Mouse (Mus musculus) T-helper 2 cell (primary cell): ENCODE data around the gene Zfp867.

ENCODE experiments used
- in situ Hi-C: fragments of 300-600 bp; cut with MboI, MseI; formaldehyde crosslinking; loops from one replicate; pipeline ENCODE4 v1.15.1; 2025; ENCODE audit warnings: high pct_unique_total_duplicates

The Zfp867 gene

DNA sequence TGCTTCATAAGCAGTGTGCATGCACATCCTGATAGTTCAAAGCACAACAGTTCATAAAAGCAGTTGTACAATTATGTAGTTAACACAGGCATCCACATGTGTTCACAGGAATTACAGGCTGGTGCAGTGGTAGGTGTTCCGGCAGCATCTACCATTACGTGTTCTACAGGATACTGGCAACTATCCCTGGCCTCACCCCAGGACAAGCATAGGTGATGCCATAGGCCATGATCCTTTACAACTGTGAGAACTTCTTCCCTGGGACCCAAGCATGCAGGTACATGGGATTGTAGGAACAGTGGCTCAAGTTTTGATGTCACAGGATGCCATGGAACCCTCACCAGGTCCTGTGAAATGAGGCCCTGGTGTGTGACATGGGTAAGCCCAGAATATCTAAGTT is 11.8 kb downstream of the Zfp867 start:
- in situ Hi-C loops: no loop called here

DNA sequence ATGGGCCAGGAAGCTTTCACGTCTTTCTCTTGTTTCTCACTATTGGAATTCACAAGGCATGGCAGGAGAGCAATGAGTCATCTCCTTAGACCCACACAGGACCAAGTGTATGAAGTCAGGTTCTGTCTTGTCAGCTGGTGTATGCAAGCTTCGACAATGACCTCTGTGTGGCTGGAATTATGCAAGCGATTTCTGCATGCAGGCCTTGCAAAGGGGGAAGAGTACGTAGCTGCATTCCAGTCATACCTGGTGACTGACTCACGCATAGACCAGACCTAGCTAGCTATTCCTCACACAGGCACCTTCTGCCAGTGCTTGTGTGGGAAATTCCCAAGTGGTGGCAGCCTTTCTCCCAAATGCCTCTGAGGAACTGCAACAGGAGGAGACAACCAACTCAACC is 13.3 kb downstream of the Zfp867 start:
- in situ Hi-C loops: no loop called here

GRCm38 (mm10) chr11:59456891-59457290 is 15.4 kb downstream of the Zfp867 start:
- in situ Hi-C loops: no loop called here

DNA sequence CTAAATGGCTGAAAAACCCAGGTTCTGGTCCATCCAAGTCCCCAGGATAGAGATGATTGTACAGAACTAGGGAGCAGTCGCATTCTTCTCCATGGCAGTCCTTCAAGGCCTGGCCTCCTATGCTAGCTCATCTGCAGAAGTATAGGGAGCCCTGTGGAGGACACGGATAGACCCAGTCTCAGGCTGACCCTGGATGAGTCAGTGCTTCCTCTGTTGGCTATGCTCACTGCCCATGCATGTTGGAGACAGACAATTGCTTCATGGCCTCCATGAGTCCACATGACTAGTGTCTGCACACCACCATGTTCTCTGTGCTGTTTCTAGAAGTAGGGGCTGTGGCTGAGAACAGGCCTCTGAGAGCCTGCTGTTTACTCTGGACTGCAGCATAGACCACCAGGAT is 15.9 kb downstream of the Zfp867 start:
- in situ Hi-C loops: no loop called here

DNA sequence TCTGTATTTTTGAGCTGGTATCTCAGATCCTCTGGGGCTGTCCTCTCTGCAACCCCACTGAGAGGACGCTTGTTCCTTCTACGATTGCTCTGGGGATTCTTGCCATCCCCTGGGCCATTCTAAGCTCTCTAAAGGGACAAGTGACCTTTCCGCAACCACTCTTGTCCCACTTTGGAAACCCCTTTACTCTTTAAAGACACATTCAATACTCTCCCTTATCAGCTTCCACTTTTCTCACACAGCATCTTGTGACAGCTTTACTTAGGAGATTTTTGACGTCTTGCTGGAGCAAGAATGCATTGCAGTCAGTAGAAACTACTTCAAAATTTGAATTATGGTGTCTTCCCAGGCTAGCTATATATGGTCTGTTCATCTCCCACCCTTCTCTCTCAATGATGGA is 21.2 kb downstream of the Zfp867 start, which contains the start of gene Snap47:
Gene Snap47 (minus strand): TSS at position 101 of the 400 bp plus-strand sequence.
- in situ Hi-C loops: no loop called here

DNA sequence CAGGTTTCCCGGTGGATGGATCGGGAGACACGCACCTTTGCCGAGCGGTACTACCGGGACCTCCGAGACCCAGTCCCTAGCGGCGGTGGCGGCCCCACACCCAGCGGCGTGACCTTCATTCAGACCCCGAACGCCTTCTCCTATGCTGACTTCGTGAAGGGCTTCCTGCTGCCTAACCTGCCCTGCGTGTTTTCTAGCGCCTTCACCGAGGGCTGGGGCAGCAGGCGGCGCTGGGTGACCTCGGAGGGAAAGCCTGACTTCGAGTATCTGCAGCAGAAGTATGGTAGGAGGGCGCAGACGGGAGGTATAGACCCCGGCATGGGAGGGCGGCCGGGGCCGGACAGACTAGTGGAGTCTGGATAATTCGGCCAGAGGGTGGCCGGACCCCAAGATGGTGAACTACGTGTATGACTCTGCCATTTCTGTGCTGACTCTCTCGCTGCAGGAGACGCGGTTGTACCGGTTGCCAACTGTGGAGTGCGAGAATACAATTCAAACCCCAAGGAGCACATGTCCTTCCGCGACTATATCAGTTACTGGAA is 22.0 kb downstream of the Zfp867 start:
- in situ Hi-C loops: no loop called here

GRCm38 (mm10) chr11:59449741-59450229 is 22.5 kb downstream of the Zfp867 start, which contains the start of gene Jmjd4:
Gene Jmjd4 (plus strand): TSS chr11:59450045.
- in situ Hi-C loops: no loop called here

GRCm38 (mm10) chr11:59443102-59443501 is 29.2 kb downstream of the Zfp867 start:
- in situ Hi-C loops: no loop called here

- in situ Hi-C loops: no loop called here
These were observed 34.3 kb downstream of the Zfp867 start for GRCm38 (mm10) chr11:59437954-59438353.

DNA sequence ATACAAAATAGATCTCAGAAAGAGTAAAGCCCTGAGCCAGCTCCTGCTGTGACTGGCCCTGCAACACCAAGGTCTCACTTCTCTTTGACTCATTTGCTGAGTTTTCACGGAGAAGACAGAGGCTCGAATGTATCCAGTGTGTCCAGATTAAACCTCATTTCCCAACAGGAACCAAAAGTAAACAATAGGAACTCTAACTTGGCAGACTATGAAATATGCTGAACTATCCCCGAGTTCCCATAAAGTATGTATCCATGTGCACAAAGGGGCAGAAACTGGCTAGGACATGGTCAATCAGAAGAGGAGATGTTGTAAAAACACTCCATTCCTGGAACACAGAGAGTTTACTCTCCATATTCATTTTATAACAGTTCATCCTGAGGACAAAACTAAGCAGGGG is 40.0 kb downstream of the Zfp867 start:
- in situ Hi-C loops: no loop called here

GRCm38 (mm10) chr11:59429959-59430358 is 42.3 kb downstream of the Zfp867 start:
- in situ Hi-C loops: no loop called here

DNA sequence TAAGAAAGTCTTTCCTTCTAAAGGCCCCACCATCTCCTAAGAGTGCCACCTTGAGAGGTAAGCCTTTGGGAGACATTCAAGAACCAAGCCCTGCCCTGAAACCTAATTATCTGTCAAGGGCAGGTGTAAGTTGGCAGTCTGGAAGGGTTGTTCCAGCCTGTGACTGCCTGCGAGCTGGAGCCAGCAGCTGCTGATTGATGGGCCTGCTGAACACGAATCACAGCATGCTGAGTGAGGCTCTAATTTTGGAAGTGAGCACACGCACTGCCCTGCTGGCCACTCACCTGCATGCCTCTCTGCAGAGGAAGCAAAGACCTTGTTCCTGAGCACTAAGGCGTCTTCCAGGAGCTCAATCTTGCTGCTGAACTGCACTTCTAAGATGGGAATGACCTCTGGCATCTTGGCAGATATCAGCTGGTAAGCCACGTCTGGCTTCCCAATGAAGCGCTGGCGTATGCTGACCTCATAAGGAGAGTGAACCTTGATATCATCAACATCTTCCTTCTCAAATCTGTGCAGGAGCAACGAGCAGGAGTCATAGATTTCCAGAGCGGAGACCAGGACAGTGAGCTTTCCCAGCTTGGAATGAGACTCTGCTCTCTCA is 44.1 kb downstream of the Zfp867 start:
- in situ Hi-C loops: no loop called here

- in situ Hi-C loops: no loop called here
These were observed 46.6 kb downstream of the Zfp867 start for GRCm38 (mm10) chr11:59425671-59426101.

- in situ Hi-C loops: no loop called here
These were observed 49.2 kb downstream of the Zfp867 start for GRCm38 (mm10) chr11:59423010-59423588.

DNA sequence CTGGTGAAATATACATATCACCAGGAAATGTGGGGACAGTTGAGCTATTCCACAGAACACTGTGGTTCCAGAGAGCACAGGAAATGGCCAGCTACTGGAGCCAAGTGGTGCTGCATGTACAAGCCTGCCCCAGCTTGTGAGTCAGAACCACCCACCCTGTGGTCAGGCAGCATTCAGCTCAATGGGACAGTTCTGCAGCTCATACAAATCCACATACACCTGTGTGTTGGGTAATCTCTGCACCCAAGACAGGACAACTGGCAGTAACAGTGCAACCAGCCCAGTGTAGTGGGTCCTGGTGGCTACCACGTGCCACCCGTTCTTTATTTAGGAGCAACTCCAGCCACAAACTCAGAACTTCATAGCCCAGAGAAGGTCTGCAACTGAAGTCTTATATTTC is 50.3 kb downstream of the Zfp867 start:
- in situ Hi-C loops: no loop called here

- in situ Hi-C loops: no loop called here
These were observed 50.8 kb downstream of the Zfp867 start for GRCm38 (mm10) chr11:59421436-59421835.

GRCm38 (mm10) chr11:59418708-59419107 is 53.6 kb downstream of the Zfp867 start:
- in situ Hi-C loops: no loop called here

- in situ Hi-C loops: no loop called here
These were observed 59.0 kb downstream of the Zfp867 start for GRCm38 (mm10) chr11:59412999-59413863.

- in situ Hi-C loops: no loop called here
These were observed 60.2 kb downstream of the Zfp867 start for GRCm38 (mm10) chr11:59412058-59412457.
